Mouse (Mus musculus): ENCODE measurements around the gene Tbc1d2b.

The Tbc1d2b gene

GRCm38 (mm10) chr9:90172528-90173321 is 97.9 kb downstream of the Tbc1d2b start:
- DNase-seq (ENCODE audit: low spot score in 2 of 2) = no peak

GRCm38 (mm10) chr9:90171421-90171820 is 99.2 kb downstream of the Tbc1d2b start:
- DNase-seq (ENCODE audit: low spot score in 2 of 2) = no peak

GRCm38 (mm10) chr9:90169965-90170364 is 100.6 kb downstream of the Tbc1d2b start:
- peak in 1 of 2 experiments; percentile 37 for DNase-seq (ENCODE audit: low spot score in 2 of 2)

DNA sequence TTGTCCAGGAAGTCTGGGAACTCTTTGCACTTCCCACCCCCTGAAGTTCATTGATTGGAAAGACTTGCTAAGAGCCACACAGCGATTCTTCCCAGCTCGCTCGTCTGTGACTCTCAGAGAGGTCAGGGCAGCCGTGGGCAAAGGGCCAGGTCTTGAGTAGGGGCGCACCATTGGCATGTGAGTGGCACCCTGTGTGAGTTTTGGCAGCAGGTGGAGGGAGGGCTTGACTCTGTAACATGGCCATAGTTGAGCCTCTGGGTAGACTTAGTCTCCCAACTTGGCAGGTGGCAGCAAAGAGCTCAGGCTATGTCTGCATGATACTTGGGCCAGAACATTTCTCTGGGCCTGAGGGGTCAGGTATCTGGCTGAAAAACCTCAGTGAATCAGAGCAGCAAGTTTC is 104.0 kb downstream of the Tbc1d2b start:
- peak; percentile 63 to 73 for DNase-seq (ENCODE audit: low spot score in 2 of 2)

- DNase-seq (ENCODE audit: low spot score in 2 of 2) = no peak
These were observed 105.0 kb downstream of the Tbc1d2b start for GRCm38 (mm10) chr9:90165590-90165989.

GRCm38 (mm10) chr9:90164670-90165453 is 105.7 kb downstream of the Tbc1d2b start:
- peak; percentile 73 to 77 for DNase-seq (ENCODE audit: low spot score in 2 of 2)

DNA sequence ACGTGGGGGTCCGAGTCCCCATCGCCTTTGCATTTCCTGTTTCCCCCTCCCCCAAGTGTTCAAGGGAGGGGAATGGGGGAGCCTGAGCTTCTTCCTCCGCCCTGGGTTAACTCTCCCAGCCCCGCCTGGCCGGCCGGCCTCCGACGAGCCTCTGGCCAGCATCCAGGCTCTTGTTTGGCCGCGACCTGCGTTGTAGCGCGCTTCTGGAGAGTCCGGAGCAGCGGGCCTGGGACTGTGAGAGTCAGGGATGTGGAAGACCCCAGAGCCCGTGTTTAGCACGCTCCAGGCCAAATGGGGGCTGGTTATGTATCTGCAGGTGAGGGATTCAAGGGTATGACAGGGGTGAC is 106.9 kb downstream of the Tbc1d2b start:
- peak; percentile 61 to 69 for DNase-seq (ENCODE audit: low spot score in 2 of 2)

DNA sequence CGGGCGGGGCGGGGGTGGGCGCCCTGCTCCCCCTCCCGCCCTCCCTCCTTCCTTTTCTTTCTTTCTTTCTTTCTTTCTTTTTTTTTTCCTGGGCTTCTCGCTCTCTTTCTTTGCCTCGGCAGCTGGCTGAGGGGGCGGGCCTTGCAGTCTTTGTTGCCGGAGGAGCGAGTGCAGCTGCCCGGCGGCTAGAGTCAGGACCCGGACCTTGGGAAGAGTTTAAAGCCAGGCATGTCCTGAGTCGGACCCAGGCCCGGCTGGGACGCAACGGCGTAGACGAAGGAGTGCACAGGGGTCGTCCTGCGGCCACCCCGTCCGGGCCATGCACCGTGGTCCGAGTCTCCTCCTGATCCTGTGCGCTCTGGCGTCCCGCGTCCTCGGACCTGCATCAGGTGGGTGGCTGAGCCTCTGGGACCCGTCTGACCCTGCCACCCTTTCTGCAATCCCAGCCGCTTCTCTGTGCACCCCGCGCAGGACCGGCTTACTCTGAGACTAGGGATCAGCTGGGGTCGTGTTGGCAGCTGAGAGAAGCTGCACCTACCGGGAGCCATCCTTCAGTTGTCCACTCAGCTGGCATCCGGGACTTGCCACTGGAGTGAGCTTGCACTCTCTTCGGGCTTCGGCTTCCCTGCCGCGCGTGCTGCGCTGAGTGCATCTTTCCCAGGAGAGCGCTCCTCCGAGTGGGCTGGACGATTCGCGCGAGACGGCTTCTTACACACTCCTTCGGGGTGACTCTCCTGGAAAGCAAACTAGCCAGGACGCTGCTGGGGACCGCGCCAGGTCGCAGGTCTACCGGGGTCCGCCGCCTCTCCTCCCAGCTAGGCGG is 107.5 kb downstream of the Tbc1d2b start, which contains the start of gene Adamts7:
Adamts7 (plus strand) TSS at position 144 of the 823 bp plus-strand sequence.
- DNase-seq (ENCODE audit: low spot score in 2 of 2) = peak in 1 of 2 experiments; percentile 34

DNA sequence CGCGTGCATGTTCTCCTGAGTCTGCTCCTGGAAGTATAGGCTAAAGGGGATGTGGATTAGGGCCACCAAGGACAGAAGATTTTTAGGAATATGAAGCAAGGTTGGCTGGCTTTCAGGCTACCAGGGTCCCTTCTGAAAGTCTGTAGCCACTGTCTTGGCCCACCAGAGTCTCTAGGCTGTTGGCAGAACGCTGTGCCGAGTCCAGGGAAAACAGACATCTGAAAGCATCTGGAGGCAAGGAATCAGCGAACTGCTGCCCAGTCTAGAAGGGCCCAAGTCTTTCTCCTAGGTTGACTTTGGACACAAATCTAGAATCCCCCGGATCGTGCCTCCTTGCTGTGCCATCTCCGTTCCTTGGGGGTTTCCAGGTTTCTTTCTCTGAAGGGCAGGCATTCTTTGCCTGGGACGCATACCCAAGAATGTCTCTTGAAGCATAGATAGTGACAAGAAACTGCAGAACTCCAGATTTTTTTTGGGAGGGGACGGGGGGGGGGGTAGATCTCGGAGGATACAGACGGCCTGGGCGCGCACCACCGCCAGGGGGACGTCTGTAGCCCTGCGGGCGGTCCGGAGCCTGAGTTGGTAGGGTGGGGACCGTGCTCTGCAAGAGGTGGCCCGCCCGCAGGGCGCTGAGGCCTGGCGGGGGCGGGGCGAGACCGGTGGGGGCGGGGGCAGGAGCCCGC is 108.2 kb downstream of the Tbc1d2b start:
- DNase-seq (ENCODE audit: low spot score in 2 of 2) = peak; percentile 63 to 77
